Mouse (Mus musculus) thymus, adult 2 months (tissue): Measurements from ENCODE around the gene D2hgdh. TPM values are rescaled to one million over a fixed set of nuclear protein-coding genes. Genes with fewer than 3 reads are reported as not detected.
"Not testable (repeated sequence)": the region's sequence is repeated elsewhere in the genome, so short reads cannot be mapped to it uniquely, and the experiment has no call there.

ENCODE experiments used
- DNase-seq: peaks from one replicate; pipeline ENCODE4 v3.0.0; 2021
- H3K27ac ChIP-seq: fragments of 200-500 bp; 2 replicates; pipeline ENCODE4 v1.5.1; 2012; ENCODE audit warnings: low read length, control low read depth; ENCODE audit not compliant: control insufficient read depth, insufficient read depth
- H3K27me3 ChIP-seq: fragments of 200-500 bp; 2 replicates; pipeline ENCODE4 v1.6.1; 2012; ENCODE audit warnings: mild to moderate bottlenecking, low read length, moderate library complexity, mixed read lengths; ENCODE audit not compliant: control insufficient read depth, insufficient read depth
- H3K36me3 ChIP-seq: fragments of 200-500 bp; 2 replicates; pipeline ENCODE4 v1.6.1; 2012; ENCODE audit warnings: mild to moderate bottlenecking, low read length, moderate library complexity; ENCODE audit not compliant: control insufficient read depth, insufficient read depth
- H3K4me1 ChIP-seq: fragments of 200-500 bp; replicated peaks from 2 replicates; pipeline ENCODE4 v1.6.1; 2012; ENCODE audit warnings: low read length; ENCODE audit not compliant: control insufficient read depth, insufficient read depth
- H3K4me3 ChIP-seq: fragments of 200-500 bp; 2 replicates; pipeline ENCODE4 v1.5.1; 2012; ENCODE audit warnings: mild to moderate bottlenecking, low read length, control low read depth, moderate library complexity; ENCODE audit not compliant: control insufficient read depth, insufficient read depth
- CTCF ChIP-seq: fragments of 200-500 bp; IDR thresholded peaks from 2 replicates; pipeline ENCODE4 v1.5.1; 2012; ENCODE audit warnings: mild to moderate bottlenecking, control low read depth, low read length, moderate library complexity, borderline replicate concordance; ENCODE audit not compliant: control insufficient read depth, poor library complexity, insufficient read depth; ENCODE audit errors: extremely low read depth
- POLR2A ChIP-seq: fragments of 200-500 bp; IDR thresholded peaks from 2 replicates; pipeline ENCODE4 v1.6.1; 2012; ENCODE audit warnings: mild to moderate bottlenecking, low read length, control low read depth, moderate library complexity; ENCODE audit not compliant: control insufficient read depth, poor library complexity, insufficient read depth; ENCODE audit errors: extremely low read depth
- WGBS: fragments of 180-500 bp; shearing (Covaris S2); methylation state at CpG from one replicate; pipeline ENCODE4 v1.1.7; 2018; 5-methylcytosine and 5-hydroxymethylcytosine counted together
- polyA plus RNA-seq: library from polyadenylated mRNA; depleted of rRNA; stranded (reverse); fragments of >200 nt; gene quantifications from 2 replicates; pipeline ENCODE4 v1.2.3, GENCODE M21; 2012

D2hgdh gene
- polyA plus RNA-seq, 1 experiment = 41.7 TPM

GRCm38 (mm10) chr1:93855790-93856189 is 31.1 kb downstream of the D2hgdh start:
- DNase-seq, H3K27ac ChIP-seq, H3K4me3 ChIP-seq, H3K27me3 ChIP-seq, H3K36me3 ChIP-seq, H3K4me1 ChIP-seq: not testable (repeated sequence)
- 80% methylated on average over 4 of the region's 4 CpGs for WGBS

GRCm38 (mm10) chr1:93857370-93857769 is 32.7 kb downstream of the D2hgdh start:
- Histone ChIP-seq H3K27me3 (no peaks in the 10 kb centered on the region), H3K4me3 (no peak overlapping the region), H3K4me1 (no peaks in the 10 kb centered on the region), H3K36me3 (no peaks in the 10 kb centered on the region), H3K27ac (no peak overlapping the region)
- TF ChIP-seq CTCF (no peak), POLR2A (no peak)
- DNase-seq = no peak
- WGBS = 92% methylated on average over 6 of the region's 6 CpGs

- 92% methylated on average over 3 of the region's 3 CpGs for WGBS
- no peak for TF ChIP-seq CTCF
- no peak for TF ChIP-seq POLR2A
- Histone ChIP-seq H3K36me3 (no peaks in the 10 kb centered on the region), H3K27ac (no peak overlapping the region), H3K27me3 (no peaks in the 10 kb centered on the region), H3K4me1 (no peaks in the 10 kb centered on the region), H3K4me3 (no peak overlapping the region)
- DNase-seq = no peak
These were observed 33.3 kb downstream of the D2hgdh start for GRCm38 (mm10) chr1:93857991-93858390.

- Histone ChIP-seq H3K36me3 (no peaks in the 10 kb centered on the region), H3K27ac (no peak overlapping the region), H3K4me3 (no peak overlapping the region), H3K27me3 (no peaks in the 10 kb centered on the region), H3K4me1 (no peaks in the 10 kb centered on the region)
- TF ChIP-seq CTCF (no peak), POLR2A (no peak)
- DNase-seq = no peak
These were observed 34.9 kb downstream of the D2hgdh start for GRCm38 (mm10) chr1:93859619-93860018.

GRCm38 (mm10) chr1:93861048-93861447 is 36.3 kb downstream of the D2hgdh start, which contains the start of gene Gal3st2:
Gal3st2 (plus strand) TSS chr1:93861306.
- not testable (repeated sequence) for H3K27ac ChIP-seq, DNase-seq, H3K4me3 ChIP-seq, H3K27me3 ChIP-seq, H3K36me3 ChIP-seq, H3K4me1 ChIP-seq
- 73% methylated on average over 2 of the region's 2 CpGs for WGBS

GRCm38 (mm10) chr1:93871594-93872105 is 46.9 kb downstream of the D2hgdh start:
- DNase-seq, H3K36me3 ChIP-seq, H3K4me1 ChIP-seq, H3K27me3 ChIP-seq, H3K4me3 ChIP-seq, H3K27ac ChIP-seq: not testable (repeated sequence)
- WGBS = 63% methylated on average over 1 of the region's 1 CpGs

GRCm38 (mm10) chr1:93874405-93874804 is 49.7 kb downstream of the D2hgdh start:
- 96% methylated on average over 17 of the region's 22 CpGs for WGBS
- not testable (repeated sequence) for DNase-seq, H3K4me3 ChIP-seq, H3K27ac ChIP-seq, H3K27me3 ChIP-seq, H3K36me3 ChIP-seq, H3K4me1 ChIP-seq

- WGBS = no CpG with 5 or more reads among the region's 11 CpGs
- not testable (repeated sequence) for DNase-seq, H3K27ac ChIP-seq, H3K4me3 ChIP-seq, H3K4me1 ChIP-seq, H3K36me3 ChIP-seq, H3K27me3 ChIP-seq
These were observed 57.1 kb downstream of the D2hgdh start for GRCm38 (mm10) chr1:93881778-93882177.

GRCm38 (mm10) chr1:93890936-93891335 is 66.2 kb downstream of the D2hgdh start:
- not testable (repeated sequence) for H3K4me3 ChIP-seq, H3K4me1 ChIP-seq, H3K27ac ChIP-seq, DNase-seq, H3K27me3 ChIP-seq, H3K36me3 ChIP-seq
- WGBS = 73% methylated on average over 1 of the region's 1 CpGs

- DNase-seq, H3K4me1 ChIP-seq, H3K27ac ChIP-seq, H3K4me3 ChIP-seq, H3K27me3 ChIP-seq, H3K36me3 ChIP-seq: not testable (repeated sequence)
- WGBS = no CpG with 5 or more reads among the region's 1 CpGs
These were observed 72.7 kb downstream of the D2hgdh start for GRCm38 (mm10) chr1:93897395-93897794.

- H3K36me3 ChIP-seq, H3K27ac ChIP-seq, H3K27me3 ChIP-seq, H3K4me3 ChIP-seq, H3K4me1 ChIP-seq, DNase-seq: not testable (repeated sequence)
- 90% methylated on average over 5 of the region's 5 CpGs for WGBS
These were observed 76.6 kb downstream of the D2hgdh start for GRCm38 (mm10) chr1:93901291-93901690.
